Mouse (Mus musculus) liver, adult 2 months (tissue): Measurements from ENCODE around the gene Ankdd1a. TPM values are rescaled to one million over a fixed set of nuclear protein-coding genes. Genes with fewer than 3 reads are reported as not detected.

ENCODE experiments used
- DNase-seq: peaks from one replicate; pipeline ENCODE4 v3.0.0-alpha.2; 2011; ENCODE audit warnings: low read depth, low spot score; ENCODE audit errors: extremely low read depth
- H3K27ac ChIP-seq: fragments of 200-500 bp; replicated peaks from 2 replicates; pipeline ENCODE4 v1.5.1; 2012; ENCODE audit warnings: low read depth, mild to moderate bottlenecking, control low read depth, inconsistent platforms, low read length; ENCODE audit not compliant: insufficient read depth
- H3K27me3 ChIP-seq: fragments of 200-500 bp; 2 replicates; pipeline ENCODE4 v1.6.1; 2012; ENCODE audit warnings: mild to moderate bottlenecking, moderate library complexity, low read length, inconsistent platforms; ENCODE audit not compliant: control insufficient read depth, insufficient read depth
- H3K36me3 ChIP-seq: fragments of 200-500 bp; 2 replicates; pipeline ENCODE4 v1.6.1; 2012; ENCODE audit warnings: low read length, inconsistent platforms; ENCODE audit not compliant: control insufficient read depth, insufficient read depth
- H3K4me1 ChIP-seq: fragments of 200-500 bp; 2 replicates; pipeline ENCODE4 v1.6.1; 2011; ENCODE audit warnings: low read length; ENCODE audit not compliant: control insufficient read depth, insufficient read depth
- H3K4me3 ChIP-seq: fragments of 200-500 bp; 2 replicates; pipeline ENCODE4 v1.5.1; 2011; ENCODE audit warnings: low read depth, mild to moderate bottlenecking, control low read depth, low read length, moderate library complexity; ENCODE audit not compliant: insufficient read depth
- H3K79me2 ChIP-seq: fragments of 200-500 bp; 2 replicates; pipeline ENCODE4 v1.6.1; 2012; ENCODE audit warnings: inconsistent platforms, mild to moderate bottlenecking, low read length, moderate library complexity; ENCODE audit not compliant: control insufficient read depth, insufficient read depth
- H3K9ac ChIP-seq: fragments of 200-500 bp; 2 replicates; pipeline ENCODE4 v1.6.1; 2012; ENCODE audit warnings: low read depth, mild to moderate bottlenecking, control low read depth, inconsistent platforms, low read length
- CTCF ChIP-seq: fragments of 200-500 bp; IDR thresholded peaks from 2 replicates; pipeline ENCODE4 v1.5.1; 2011; ENCODE audit warnings: low read depth, low read length, control low read depth
- POLR2A ChIP-seq: fragments of 200-500 bp; IDR thresholded peaks from 2 replicates; pipeline ENCODE4 v1.6.1; 2011; ENCODE audit warnings: low read length, control low read depth; ENCODE audit not compliant: insufficient read depth; ENCODE audit errors: extremely low read depth
- WGBS: fragments of 180-500 bp; shearing (Covaris S2); methylation state at CpG from one replicate; pipeline ENCODE4 v1.1.7; 2018; 5-methylcytosine and 5-hydroxymethylcytosine counted together
- polyA plus RNA-seq: library from polyadenylated mRNA; depleted of rRNA; stranded (reverse); fragments of >200 nt; gene quantifications from 2 replicates; pipeline ENCODE4 v1.2.3, GENCODE M21; 2012
- total RNA-seq: library from RNA; depleted of rRNA; stranded (reverse); fragments of >200 nt; gene quantifications from 2 replicates; pipeline ENCODE4 v1.2.3, GENCODE M21; 2014

Ankdd1a gene
- total and polyA plus RNA-seq, 2 experiments = not detected

DNA sequence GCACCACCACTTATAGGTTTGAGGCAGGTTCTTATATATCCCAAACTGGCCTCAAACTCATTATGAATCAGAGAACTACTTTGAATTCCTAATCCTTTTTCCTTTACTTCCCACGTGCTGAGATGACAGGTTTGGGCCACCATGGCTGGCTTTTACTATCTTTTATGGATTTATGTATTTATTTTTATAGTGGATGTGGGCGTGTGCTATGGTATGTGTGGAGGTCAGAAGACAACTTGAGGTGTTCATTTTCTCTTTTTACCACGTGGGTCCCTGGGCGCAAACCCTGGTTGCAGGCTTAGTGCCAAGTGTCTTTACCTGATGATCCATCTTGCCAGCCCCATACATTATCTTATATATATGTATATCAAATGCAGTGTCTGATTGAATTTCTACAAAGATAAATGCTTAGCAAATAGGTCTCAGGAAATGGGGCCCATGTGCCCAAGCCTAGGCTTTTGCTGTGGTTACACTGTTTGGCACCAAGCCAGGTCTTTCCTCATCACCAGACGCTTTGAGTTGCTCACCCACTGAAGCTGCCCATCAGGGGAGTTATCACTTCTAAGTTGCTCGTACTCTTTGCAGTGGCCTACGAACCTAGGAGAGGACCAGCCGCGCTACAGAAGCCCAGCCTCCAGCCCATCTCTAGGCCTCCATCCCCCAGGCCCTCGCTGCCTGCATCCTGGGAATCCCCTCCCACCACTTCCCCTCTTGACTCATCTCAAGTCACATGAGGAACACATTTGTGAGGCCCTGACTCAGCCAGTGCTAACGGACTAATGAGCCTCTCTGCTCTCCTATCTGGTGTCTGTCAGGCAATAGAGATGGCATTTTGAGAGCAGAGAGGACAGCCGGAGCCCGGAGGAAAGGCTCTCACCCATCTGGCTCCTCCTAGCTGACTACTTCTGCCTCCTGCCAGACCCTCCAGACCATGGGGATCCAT lies 21.4 kb upstream of the Ankdd1a start:
- Histone ChIP-seq H3K27ac (peak overlapping the region; percentile 94), H3K9ac (peak overlapping the region; percentile 31), H3K4me3 (no peak overlapping the region), H3K27me3 (no peaks in the 10 kb centered on the region), H3K4me1 (no peaks in the 10 kb centered on the region), H3K36me3 (no peaks in the 10 kb centered on the region), H3K79me2 (no peaks in the 10 kb centered on the region)
- DNase-seq = peak; percentile 47
- WGBS = 60% methylated on average over 13 of the region's 13 CpGs
- TF ChIP-seq CTCF (no peak), POLR2A (no peak)

- no peak for DNase-seq
- Histone ChIP-seq H3K4me1 (no peaks in the 10 kb centered on the region), H3K27me3 (no peaks in the 10 kb centered on the region), H3K9ac (no peak overlapping the region), H3K36me3 (no peaks in the 10 kb centered on the region), H3K27ac (no peak overlapping the region), H3K79me2 (no peaks in the 10 kb centered on the region), H3K4me3 (no peak overlapping the region)
- no peak for TF ChIP-seq POLR2A
- TF ChIP-seq CTCF = no peak
- WGBS = 78% methylated on average over 9 of the region's 9 CpGs
These were observed 19.7 kb upstream of the Ankdd1a start for GRCm38 (mm10) chr9:65539697-65540096.

- Histone ChIP-seq H3K4me3 (no peak overlapping the region), H3K27ac (0 out of 2 replicates have a peak overlapping the region, but pooled peaks have one; percentile 22), H3K27me3 (no peaks in the 10 kb centered on the region), H3K9ac (no peak overlapping the region), H3K79me2 (no peaks in the 10 kb centered on the region), H3K36me3 (no peaks in the 10 kb centered on the region), H3K4me1 (no peaks in the 10 kb centered on the region)
- TF ChIP-seq CTCF (no peak), POLR2A (no peak)
- 90% methylated on average over 8 of the region's 8 CpGs for WGBS
- no peak for DNase-seq
These were observed 18.1 kb upstream of the Ankdd1a start for GRCm38 (mm10) chr9:65537901-65538630.

- DNase-seq = no peak
- H3K36me3 ChIP-seq = no peaks in the 10 kb centered on the region
- 91% methylated on average over 4 of the region's 4 CpGs for WGBS
- H3K9ac ChIP-seq = no peak overlapping the region
- H3K79me2 ChIP-seq = no peaks in the 10 kb centered on the region
- no peaks in the 10 kb centered on the region for H3K4me1 ChIP-seq
- TF ChIP-seq CTCF (no peak), POLR2A (no peak)
- H3K27ac ChIP-seq = peak overlapping the region; percentile 30
- no peaks in the 10 kb centered on the region for H3K27me3 ChIP-seq
- no peak overlapping the region for H3K4me3 ChIP-seq
These were observed 16.5 kb upstream of the Ankdd1a start for GRCm38 (mm10) chr9:65536491-65536890.

- Histone ChIP-seq H3K36me3 (no peaks in the 10 kb centered on the region), H3K27me3 (no peaks in the 10 kb centered on the region), H3K4me1 (no peaks in the 10 kb centered on the region), H3K4me3 (no peak overlapping the region), H3K79me2 (no peaks in the 10 kb centered on the region), H3K27ac (peak overlapping the region; percentile 50), H3K9ac (no peak overlapping the region)
- DNase-seq = peak; percentile 36
- TF ChIP-seq CTCF (no peak), POLR2A (no peak)
- 72% methylated on average over 10 of the region's 11 CpGs for WGBS
These were observed 15.9 kb upstream of the Ankdd1a start for GRCm38 (mm10) chr9:65535789-65536469.
